Mouse (Mus musculus): ENCODE measurements around the gene Pcbp4. TPM values are rescaled to one million over a fixed set of nuclear protein-coding genes. Genes with fewer than 3 reads are reported as not detected.

Pcbp4 gene
- polyA plus RNA-seq, 1 experiment from 2014 or later: 2.8 TPM

DNA sequence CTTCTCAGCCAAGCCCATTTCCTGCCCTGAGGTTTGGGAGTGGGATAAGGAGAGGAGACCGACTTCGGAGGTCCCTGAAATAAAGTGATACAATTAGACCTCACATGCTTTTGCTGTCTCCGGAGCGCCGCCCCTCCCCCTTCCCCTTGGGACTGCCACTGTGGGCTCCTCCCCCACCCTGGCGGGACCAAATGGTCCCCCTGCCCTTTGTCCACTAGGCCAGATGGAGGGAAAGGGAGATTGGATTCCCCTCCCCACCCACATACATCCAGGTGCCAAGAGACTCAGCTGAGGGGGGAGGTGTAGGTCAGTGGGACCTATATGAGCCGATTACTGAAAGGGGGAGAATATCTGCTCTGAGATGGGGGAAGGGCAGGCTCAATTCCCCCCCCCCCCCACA lies 270 bp upstream of the Pcbp4 start:
- Histone ChIP-seq H3K36me3 (ENCODE audit: inconsistent target) (no peaks in the 10 kb centered on the region), H3K4me3 (ENCODE audit: inconsistent target) (no peak overlapping the region), H3K27ac (no peak overlapping the region), H3K79me2 (ENCODE audit: inconsistent target) (no peaks in the 10 kb centered on the region)
- 88% methylated on average over 6 of the region's 7 CpGs for WGBS (ENCODE audit: missing documents)

DNA sequence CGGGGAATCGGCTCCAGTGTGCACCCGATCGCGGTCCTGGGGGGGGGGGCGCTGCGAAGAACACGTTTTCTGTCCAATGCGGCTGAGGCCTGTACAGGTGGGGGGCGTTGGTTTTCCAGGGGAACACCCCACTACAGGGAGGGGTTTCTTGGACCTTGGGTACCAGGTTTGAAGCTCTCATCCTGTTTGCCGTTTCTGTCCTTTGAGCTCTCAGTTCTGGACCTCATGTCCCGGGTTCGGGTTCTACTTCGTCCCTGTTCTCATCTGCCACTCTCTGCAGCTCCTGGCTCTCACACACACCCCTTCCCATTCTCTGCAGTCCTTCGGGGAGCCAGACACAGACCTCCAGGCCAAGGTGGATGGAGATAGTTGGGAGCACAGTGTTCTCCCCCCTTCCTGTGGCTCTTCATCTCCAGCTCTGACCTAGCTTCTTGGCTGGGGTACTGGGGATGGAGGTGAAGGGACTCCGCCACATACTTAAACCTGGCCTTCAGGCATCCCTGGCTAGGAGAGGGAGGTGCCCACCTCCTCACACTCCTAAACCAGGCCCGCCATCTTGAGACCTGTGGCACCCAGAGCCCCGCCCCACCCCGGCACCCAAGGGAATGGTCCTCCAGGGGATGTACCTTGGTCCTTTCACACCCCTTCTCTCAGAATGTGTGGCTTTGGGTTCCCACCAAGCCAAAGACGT lies 1.1 kb downstream of the Pcbp4 start:
- peak overlapping the region; percentile 15; the same call in 1 of the 2 replicates for H3K4me3 ChIP-seq (ENCODE audit: inconsistent target)
- no peaks in the 10 kb centered on the region for H3K79me2 ChIP-seq (ENCODE audit: inconsistent target)
- WGBS (ENCODE audit: missing documents): 32% methylated on average over 19 of the region's 20 CpGs
- no peaks in the 10 kb centered on the region for H3K36me3 ChIP-seq (ENCODE audit: inconsistent target)
- no peak overlapping the region for H3K27ac ChIP-seq

GRCm38 (mm10) chr9:106454888-106455681 lies 2.0 kb downstream of the Pcbp4 start:
- Histone ChIP-seq H3K36me3 (ENCODE audit: inconsistent target) (no peaks in the 10 kb centered on the region), H3K4me3 (ENCODE audit: inconsistent target) (no peak overlapping the region), H3K79me2 (ENCODE audit: inconsistent target) (no peaks in the 10 kb centered on the region), H3K27ac (no peak overlapping the region)
- WGBS (ENCODE audit: missing documents): 81% methylated on average over 17 of the region's 17 CpGs

DNA sequence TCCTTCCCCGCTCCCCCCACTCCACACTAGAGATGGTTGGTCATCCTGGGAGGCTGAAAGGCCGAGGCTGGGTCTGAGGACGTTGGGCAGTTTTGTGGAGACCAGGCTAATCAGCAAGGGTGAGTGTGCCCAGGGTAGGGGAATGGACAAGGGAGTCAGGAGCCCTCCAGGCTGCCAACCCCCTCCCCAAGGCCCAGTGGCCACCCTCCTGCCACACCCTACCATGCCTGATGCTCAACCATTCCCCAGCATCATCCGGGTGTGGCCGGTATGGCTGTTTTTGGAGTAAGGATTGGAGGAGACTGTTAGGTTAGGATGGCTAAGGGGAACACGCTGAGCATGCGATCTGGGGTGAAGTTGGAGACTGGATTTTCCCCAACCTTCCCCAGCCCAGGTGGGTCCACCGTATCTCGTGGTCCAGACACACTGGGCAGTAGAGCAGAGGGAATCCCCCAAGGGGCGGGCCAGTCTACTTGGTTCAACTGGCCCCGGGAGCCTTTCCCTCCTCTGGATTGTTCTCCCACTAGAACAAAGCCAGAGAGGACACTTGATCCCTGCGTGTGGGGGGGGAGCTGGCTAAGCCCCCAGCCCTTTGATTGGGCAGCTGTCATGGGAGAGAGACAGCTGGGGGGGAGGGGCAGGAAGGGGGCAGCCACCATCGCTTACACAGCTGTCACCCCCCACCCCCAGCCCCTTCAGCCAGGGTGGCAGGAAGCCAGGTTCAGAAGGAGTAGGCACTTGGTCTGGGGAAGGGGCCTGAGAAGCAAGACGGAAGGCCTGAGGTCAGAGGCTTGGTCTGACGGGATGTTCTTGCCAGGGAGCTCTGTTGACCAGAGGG lies 3.5 kb downstream of the Pcbp4 start:
- H3K36me3 ChIP-seq (ENCODE audit: inconsistent target): no peaks in the 10 kb centered on the region
- no peak overlapping the region for H3K27ac ChIP-seq
- H3K79me2 ChIP-seq (ENCODE audit: inconsistent target): no peaks in the 10 kb centered on the region
- H3K4me3 ChIP-seq (ENCODE audit: inconsistent target): no peak overlapping the region
- 92% methylated on average over 15 of the region's 15 CpGs for whole genome bisulfite sequencing (ENCODE audit: missing documents)

DNA sequence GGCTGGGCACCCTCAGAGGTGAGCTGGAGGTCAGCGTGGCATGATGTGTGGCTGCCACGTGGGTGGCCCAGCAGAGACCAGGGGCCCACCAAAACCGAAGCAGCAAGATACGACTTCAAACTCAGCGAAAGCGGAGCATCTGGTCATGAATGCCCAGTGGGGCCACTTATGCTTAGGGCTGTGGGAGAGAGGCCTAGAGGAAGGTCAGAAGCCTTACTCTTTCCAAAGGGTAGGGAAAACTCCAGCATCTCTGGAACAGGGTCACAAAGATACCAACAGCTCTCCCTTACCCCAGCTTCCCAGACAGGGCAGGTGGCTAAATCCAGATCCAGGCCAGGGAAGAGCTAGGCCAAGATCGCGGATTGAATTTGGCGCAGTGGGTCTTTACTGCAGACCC lies 4.1 kb downstream of the Pcbp4 start:
- no peaks in the 10 kb centered on the region for H3K79me2 ChIP-seq (ENCODE audit: inconsistent target)
- H3K36me3 ChIP-seq (ENCODE audit: inconsistent target): no peaks in the 10 kb centered on the region
- WGBS (ENCODE audit: missing documents): 92% methylated on average over 9 of the region's 9 CpGs
- H3K4me3 ChIP-seq (ENCODE audit: inconsistent target): no peak overlapping the region
- H3K27ac ChIP-seq: no peak overlapping the region

DNA sequence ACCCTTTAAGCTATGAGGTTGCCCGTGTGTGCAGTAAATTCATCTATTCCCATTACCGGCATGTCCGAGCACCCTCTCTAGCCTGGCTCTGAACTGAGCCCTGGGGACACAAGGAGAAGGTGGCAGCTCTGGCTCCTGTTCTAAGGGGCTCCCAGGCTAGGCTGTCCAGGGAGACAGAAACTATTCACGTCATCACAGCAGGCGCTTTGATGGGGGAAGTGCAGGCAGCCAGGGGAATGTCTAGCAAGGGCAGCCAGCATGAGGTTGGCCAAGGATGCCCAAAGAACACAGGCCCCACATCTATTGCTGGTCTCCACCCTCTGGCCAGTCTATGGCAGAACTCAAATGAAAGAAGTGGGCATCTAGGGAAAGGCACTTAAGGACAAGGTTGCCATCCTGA lies 4.8 kb downstream of the Pcbp4 start:
- WGBS (ENCODE audit: missing documents): 95% methylated on average over 5 of the region's 5 CpGs
- no peak overlapping the region for H3K27ac ChIP-seq
- H3K4me3 ChIP-seq (ENCODE audit: inconsistent target): no peak overlapping the region
- no peaks in the 10 kb centered on the region for H3K79me2 ChIP-seq (ENCODE audit: inconsistent target)
- H3K36me3 ChIP-seq (ENCODE audit: inconsistent target): no peaks in the 10 kb centered on the region

DNA sequence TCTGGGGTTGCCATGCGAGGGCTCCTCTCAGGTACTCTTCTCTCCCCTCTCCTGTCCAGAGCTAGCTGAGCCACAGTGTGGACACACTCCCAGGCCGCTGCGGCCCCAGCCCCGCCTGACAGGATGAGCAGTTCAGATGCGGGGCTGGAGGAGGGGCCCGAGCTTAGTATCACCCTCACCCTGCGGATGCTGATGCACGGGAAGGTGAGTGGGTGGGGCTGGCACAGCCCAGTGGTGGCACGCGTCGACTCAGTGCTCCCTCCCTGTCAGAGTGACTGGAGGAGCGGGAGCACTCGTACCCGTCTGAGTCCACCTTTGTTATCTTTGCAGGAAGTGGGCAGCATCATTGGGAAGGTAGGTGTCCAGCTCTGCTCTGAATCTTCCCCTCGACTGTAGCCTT lies 6.9 kb downstream of the Pcbp4 start:
- 92% methylated on average over 13 of the region's 15 CpGs for WGBS (ENCODE audit: missing documents)
- Histone ChIP-seq H3K79me2 (ENCODE audit: inconsistent target) (no peaks in the 10 kb centered on the region), H3K27ac (no peak overlapping the region), H3K4me3 (ENCODE audit: inconsistent target) (no peak overlapping the region), H3K36me3 (ENCODE audit: inconsistent target) (no peaks in the 10 kb centered on the region)

GRCm38 (mm10) chr9:106460401-106461025 lies 7.4 kb downstream of the Pcbp4 start:
- H3K79me2 ChIP-seq (ENCODE audit: inconsistent target): no peaks in the 10 kb centered on the region
- no peaks in the 10 kb centered on the region for H3K36me3 ChIP-seq (ENCODE audit: inconsistent target)
- no peak overlapping the region for H3K4me3 ChIP-seq (ENCODE audit: inconsistent target)
- WGBS (ENCODE audit: missing documents): 92% methylated on average over 16 of the region's 18 CpGs
- H3K27ac ChIP-seq: no peak overlapping the region

GRCm38 (mm10) chr9:106461026-106461415 lies 7.9 kb downstream of the Pcbp4 start:
- H3K36me3 ChIP-seq (ENCODE audit: inconsistent target): no peaks in the 10 kb centered on the region
- H3K4me3 ChIP-seq (ENCODE audit: inconsistent target): no peak overlapping the region
- 95% methylated on average over 9 of the region's 9 CpGs for WGBS (ENCODE audit: missing documents)
- H3K79me2 ChIP-seq (ENCODE audit: inconsistent target): no peaks in the 10 kb centered on the region
- H3K27ac ChIP-seq: no peak overlapping the region

- Histone ChIP-seq H3K79me2 (ENCODE audit: inconsistent target) (no peaks in the 10 kb centered on the region), H3K27ac (no peak overlapping the region), H3K4me3 (ENCODE audit: inconsistent target) (no peak overlapping the region), H3K36me3 (ENCODE audit: inconsistent target) (no peaks in the 10 kb centered on the region)
- WGBS (ENCODE audit: missing documents): 91% methylated on average over 15 of the region's 16 CpGs
Measured at GRCm38 (mm10) chr9:106461641-106462429, 8.7 kb downstream of the Pcbp4 start.

GRCm38 (mm10) chr9:106462430-106462800 lies 9.3 kb downstream of the Pcbp4 start:
- no peaks in the 10 kb centered on the region for H3K36me3 ChIP-seq (ENCODE audit: inconsistent target)
- no peak overlapping the region for H3K4me3 ChIP-seq (ENCODE audit: inconsistent target)
- WGBS (ENCODE audit: missing documents): 96% methylated on average over 8 of the region's 12 CpGs
- H3K79me2 ChIP-seq (ENCODE audit: inconsistent target): no peaks in the 10 kb centered on the region
- no peak overlapping the region for H3K27ac ChIP-seq

GRCm38 (mm10) chr9:106463122-106464063 lies 10.3 kb downstream of the Pcbp4 start:
- WGBS (ENCODE audit: missing documents): 94% methylated on average over 21 of the region's 21 CpGs
- H3K4me3 ChIP-seq (ENCODE audit: inconsistent target): no peak overlapping the region
- no peaks in the 10 kb centered on the region for H3K79me2 ChIP-seq (ENCODE audit: inconsistent target)
- H3K36me3 ChIP-seq (ENCODE audit: inconsistent target): no peaks in the 10 kb centered on the region
- H3K27ac ChIP-seq: no peak overlapping the region
